Mouse (Mus musculus): Measurements from ENCODE around the gene Glt1d1.

DNA sequence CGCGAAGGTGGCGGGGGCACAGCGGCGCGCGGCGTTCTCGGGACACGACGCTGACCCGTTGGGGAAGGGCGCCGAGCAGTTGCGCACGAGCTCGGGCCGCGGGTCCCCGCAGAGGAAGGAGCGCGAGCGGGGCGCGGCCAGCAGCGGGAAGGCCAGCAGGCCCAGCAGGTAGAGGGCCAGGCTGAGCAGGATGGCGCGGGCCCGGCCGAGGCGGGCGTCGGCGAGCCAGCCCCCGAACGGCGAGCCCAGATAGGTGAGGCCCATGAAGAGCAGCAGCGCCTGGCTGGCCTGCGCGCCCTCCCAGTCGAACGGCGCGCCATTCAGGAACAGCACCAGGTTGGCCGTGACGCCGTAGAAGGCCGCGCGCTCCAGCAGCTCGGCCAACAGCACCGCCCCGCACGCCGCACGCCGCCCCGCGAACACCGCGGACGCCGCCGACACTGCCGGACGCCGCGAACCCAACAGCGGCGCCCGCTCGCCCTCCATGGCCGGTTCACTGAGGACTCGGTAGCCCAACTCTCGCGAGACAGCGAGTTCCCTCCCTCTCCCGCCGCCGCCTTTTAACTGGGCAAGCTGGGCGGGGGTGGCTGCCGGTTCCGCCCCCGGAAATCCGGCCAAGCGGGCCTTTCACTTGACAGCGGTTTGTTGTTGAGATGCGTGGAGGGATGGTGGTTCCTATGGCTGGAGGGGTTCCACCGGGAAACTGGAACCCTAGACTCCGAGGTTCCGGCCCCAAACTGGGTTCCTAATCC, 15.0 kb upstream of the Glt1d1 start:
- TF ChIP-seq CTCF (IDR thresholded peaks at IDR 0.05) (no peak), POLR2A (IDR thresholded peaks at IDR 0.05; ENCODE audit: insufficient read depth, low read depth, low read length) (peak; percentile 76)
